In genomic region chr8:84413886-84414851, GRCm38 (mm10) we compare ENCODE assay signal across 8 mouse cellular contexts. TPM values are rescaled to one million over a fixed set of nuclear protein-coding genes. Genes with fewer than 3 reads are reported as not detected.
DNase-seq lines count a peak whose midpoint lies in the region; ATAC-seq and TF ChIP-seq lines count a peak whose summit lies in the region.

No protein-coding gene starts in this region.

- H3K27ac ChIP-seq in ES-Bruce4 (ENCODE audit: insufficient read depth, low read length), result no peak overlapping the region
- peak overlapping the region; percentile 89 for H3K27ac ChIP-seq in forebrain, embryonic 10.5 days
- peak overlapping the region; percentile 14; the same call in 1 of the 2 replicates for H3K27ac ChIP-seq in heart, embryonic 15.5 days
- no peak overlapping the region for H3K27ac ChIP-seq in liver, postnatal 0 days (ENCODE audit: low read depth)

- peak overlapping the region; percentile 99 for H3K4me2 ChIP-seq in heart, embryonic 15.5 days
- peak overlapping the region; percentile 73 for H3K4me2 ChIP-seq in liver, postnatal 0 days (ENCODE audit: low read depth, low read length)

- H3K36me3 ChIP-seq in ES-Bruce4 (ENCODE audit: control insufficient read depth, insufficient read depth, low read length, poor library complexity, severe bottlenecking), result no peaks in the 10 kb centered on the region; the same call in 1 of the 2 replicates
- H3K36me3 ChIP-seq in forebrain, embryonic 10.5 days (replicated peaks), result peaks cover 3% of the 10 kb centered on the region; the same call in 1 of the 2 replicates
- no peaks in the 10 kb centered on the region for H3K36me3 ChIP-seq in heart, embryonic 15.5 days
- H3K36me3 ChIP-seq in liver, postnatal 0 days (replicated peaks; ENCODE audit: insufficient read depth, low read length), result no peaks in the 10 kb centered on the region

- no peak for TF ChIP-seq CTCF in ES-Bruce4 (IDR thresholded peaks at IDR 0.05; ENCODE audit: low read depth, low read length)
- TF ChIP-seq CTCF in liver, postnatal 0 days (IDR thresholded peaks at IDR 0.05; ENCODE audit: low read depth), result no peak

- peak overlapping the region; percentile 49 for H3K4me3 ChIP-seq in ES-Bruce4 (ENCODE audit: low read depth, low read length)
- peak overlapping the region; percentile 62 for H3K4me3 ChIP-seq in forebrain, embryonic 10.5 days
- peak overlapping the region; percentile 73 for H3K4me3 ChIP-seq in heart, embryonic 15.5 days
- peak overlapping the region; percentile 44 for H3K4me3 ChIP-seq in liver, postnatal 0 days (ENCODE audit: low read depth, low read length)

- no peaks in the 10 kb centered on the region for H3K9me3 ChIP-seq in ES-Bruce4 (replicated peaks; ENCODE audit: control insufficient read depth, insufficient read depth, low read length, poor library complexity, severe bottlenecking)
- H3K9me3 ChIP-seq in forebrain, embryonic 10.5 days, result no peaks in the 10 kb centered on the region; the same call in 1 of the 2 replicates
- peaks cover 4% of the 10 kb centered on the region; the same call in 1 of the 2 replicates for H3K9me3 ChIP-seq in heart, embryonic 15.5 days (replicated peaks)
- H3K9me3 ChIP-seq in liver, postnatal 0 days (ENCODE audit: low read length), result peaks cover 5% of the 10 kb centered on the region; the same call in 1 of the 2 replicates

- peak; percentile 51 for ATAC-seq in heart, embryonic 15.5 days (replicated peaks; ENCODE audit: insufficient number of reproducible peaks, insufficient read depth, low FRiP score, low read depth)
- no peak for ATAC-seq in liver, postnatal 0 days

- 2% methylated on average over 72 of the region's 72 CpGs for WGBS in forebrain, embryonic 10.5 days
- WGBS in heart, embryonic 15.5 days, result 3% methylated on average over 72 of the region's 72 CpGs
- 3% methylated on average over 72 of the region's 72 CpGs for WGBS in large intestine, adult 2 months
- 3% methylated on average over 69 of the region's 72 CpGs for WGBS in liver, postnatal 0 days (ENCODE audit: insufficient replicate concordance)

- TF ChIP-seq POLR2A in ES-Bruce4 (IDR thresholded peaks at IDR 0.05; ENCODE audit: insufficient read depth, low read length), result no peak

- TF ChIP-seq EP300 in ES-Bruce4 (IDR thresholded peaks at IDR 0.05; ENCODE audit: insufficient read depth, low read depth, low read length), result no peak
- TF ChIP-seq EP300 in liver, postnatal 0 days (IDR thresholded peaks at IDR 0.05; ENCODE audit: low read depth), result no peak

- DNase-seq in brain, adult 2 months (ENCODE audit: low read depth, low spot score), result peak; percentile 92
- peak; percentile 64 for DNase-seq in forebrain, embryonic 10.5 days (ENCODE audit: extremely low spot score, low spot score)
- peak; percentile 28 for DNase-seq in large intestine, adult 2 months (ENCODE audit: low read depth, low spot score)
- no peak for DNase-seq in liver, postnatal 0 days
- DNase-seq in ovary, postnatal 36 days (ENCODE audit: low spot score), result peak; percentile 20
- no peak for DNase-seq in adipocyte (ENCODE audit: low spot score)

- H3K27me3 ChIP-seq in ES-Bruce4 (ENCODE audit: control insufficient read depth, insufficient read depth, low read length, poor library complexity, severe bottlenecking), result no peaks in the 10 kb centered on the region
- peaks cover 65% of the 10 kb centered on the region for H3K27me3 ChIP-seq in forebrain, embryonic 10.5 days (ENCODE audit: poor library complexity, severe bottlenecking)
- peaks cover 81% of the 10 kb centered on the region for H3K27me3 ChIP-seq in heart, embryonic 15.5 days
- H3K27me3 ChIP-seq in liver, postnatal 0 days (ENCODE audit: insufficient read depth, low read length), result peaks cover 53% of the 10 kb centered on the region

- no peaks in the 10 kb centered on the region for H3K4me1 ChIP-seq in ES-Bruce4 (ENCODE audit: control insufficient read depth, insufficient read depth, low read length)
- H3K4me1 ChIP-seq in forebrain, embryonic 10.5 days, result peaks cover 35% of the 10 kb centered on the region
- peaks cover 9% of the 10 kb centered on the region for H3K4me1 ChIP-seq in heart, embryonic 15.5 days (replicated peaks)
- peaks cover 2% of the 10 kb centered on the region; the same call in 1 of the 2 replicates for H3K4me1 ChIP-seq in liver, postnatal 0 days (ENCODE audit: insufficient read depth)

- H3K9ac ChIP-seq in ES-Bruce4 (ENCODE audit: low read depth, poor library complexity, severe bottlenecking), result peak overlapping the region; percentile 95
- H3K9ac ChIP-seq in heart, embryonic 15.5 days, result peak overlapping the region; percentile 52
- H3K9ac ChIP-seq in liver, postnatal 0 days (replicated peaks), result no peak overlapping the region

RNA-seq across cellular contexts. Expression of gene Cacna1a, which starts 25.9 kb away (rescaled TPM):
- polyA plus RNA-seq in ES-Bruce4 (2011; ENCODE audit: insufficient read depth, insufficient read length, low read depth, missing spikeins), result 24.0 and 38.3 TPM in 2 replicates
- 6.0 and 7.4 TPM in 2 replicates for polyA plus RNA-seq in forebrain, embryonic 10.5 days (2016; fragmentation: Nextera tagmentation; extraction: Ambion mirVana)
- 7.2 and 8.3 TPM in 2 replicates for polyA plus RNA-seq in heart, embryonic 15.5 days (2015; fragmentation: Nextera tagmentation; extraction: Ambion mirVana)
- 5.2 and 11.0 TPM in 2 replicates for polyA plus RNA-seq in large intestine, adult 2 months (2012; rRNA removed)
- polyA plus RNA-seq in liver, postnatal 0 days (2015; fragmentation: Nextera tagmentation; extraction: Ambion mirVana), result 0.49 and 0.92 TPM in 2 replicates

Comparison
In these comparisons a context has a peak if more than half of its experiments do, and no peak if none do; other contexts are left out.
1. H3K27ac ChIP-seq: peak in forebrain, embryonic 10.5 days (single experiment) and heart, embryonic 15.5 days (single experiment); none in ES-Bruce4 (single experiment) and liver, postnatal 0 days (single experiment).
2. DNase-seq: peak in brain, adult 2 months (single experiment), forebrain, embryonic 10.5 days (single experiment), large intestine, adult 2 months (single experiment) and ovary, postnatal 36 days (single experiment); none in liver, postnatal 0 days (single experiment) and adipocyte (single experiment).
3. Peak in every context shown above with its lines, with median percentiles within 50 percentile points of each other: H3K4me3 ChIP-seq.